Mouse (Mus musculus) myocyte (in vitro differentiated cells): ENCODE measurements around the gene Gm45713.

Experiments
- MYOD1 ChIP-seq, 3 experiments: IDR thresholded peaks; one replicate each; pipeline ENCODE4 v1.6.1; 2011; ENCODE audit warnings: control low read depth in 2 of 3, low read depth in 2 of 3, mild to moderate bottlenecking in 2 of 3, moderate library complexity in 1 of 3; ENCODE audit not compliant: insufficient read length in 2 of 3, control insufficient read depth in 1 of 3
- MYOG ChIP-seq, 3 experiments: IDR thresholded peaks; one replicate each; pipeline ENCODE4 v1.6.1; 2011; ENCODE audit warnings: control low read depth in 2 of 3, low read depth in 2 of 3, mild to moderate bottlenecking in 2 of 3; ENCODE audit not compliant: insufficient read length in 2 of 3, control insufficient read depth in 1 of 3, insufficient read depth in 1 of 3
- POLR2A ChIP-seq: IDR thresholded peaks from one replicate; pipeline ENCODE4 v1.6.1; 2011; ENCODE audit warnings: low read depth, mild to moderate bottlenecking, control low read depth, moderate library complexity; ENCODE audit not compliant: insufficient read length
- TCF3 ChIP-seq: IDR thresholded peaks from one replicate; pipeline ENCODE4 v1.6.1; 2011; ENCODE audit warnings: low read depth, control low read depth; ENCODE audit not compliant: insufficient read length

GRCm38 (mm10) chr7:45076501-45076900 lies 59.5 kb downstream of the Gm45713 start:
- TF ChIP-seq POLR2A = peak; percentile 11
- TF ChIP-seq MYOD1 (IDR thresholded peaks at IDR 0.05; ENCODE audit: control insufficient read depth in 1 of 3, insufficient read length in 2 of 3, low read depth in 2 of 3) = no peak
- peak in 1 of 3 experiments; percentile 14 for TF ChIP-seq MYOG (IDR thresholded peaks at IDR 0.05; ENCODE audit: control insufficient read depth in 1 of 3, insufficient read depth in 1 of 3, insufficient read length in 2 of 3, low read depth in 2 of 3)
- no peak for TF ChIP-seq TCF3
